Mouse (Mus musculus) cerebellum, adult 2 months (tissue): ENCODE results near the gene Spdye4a. TPM values are rescaled to one million over a fixed set of nuclear protein-coding genes. Genes with fewer than 3 reads are reported as not detected.

Experiments used
- DNase-seq, 2 experiments: peaks; one replicate each; pipeline ENCODE4 v3.0.0; 2021
- H3K27ac ChIP-seq: fragments of 200-500 bp; 2 replicates; pipeline ENCODE4 v1.5.1; 2012; ENCODE audit warnings: low read length, control low read depth, inconsistent platforms; ENCODE audit not compliant: insufficient read depth
- H3K27me3 ChIP-seq: fragments of 200-500 bp; 2 replicates; pipeline ENCODE4 v1.6.1; 2012; ENCODE audit warnings: inconsistent platforms, mild to moderate bottlenecking, low read length, moderate library complexity; ENCODE audit not compliant: control insufficient read depth, insufficient read depth
- H3K4me1 ChIP-seq: fragments of 200-500 bp; 2 replicates; pipeline ENCODE4 v1.6.1; 2011; ENCODE audit warnings: low read length; ENCODE audit not compliant: control insufficient read depth, insufficient read depth
- H3K4me3 ChIP-seq: fragments of 200-500 bp; replicated peaks from 2 replicates; pipeline ENCODE3; 2011; ENCODE audit warnings: mild to moderate bottlenecking, low read depth, low read length, control low read depth; ENCODE audit not compliant: insufficient read depth
- CTCF ChIP-seq: fragments of 200-500 bp; IDR thresholded peaks from 2 replicates; pipeline ENCODE4 v1.5.1; 2011; ENCODE audit warnings: low read depth, mild to moderate bottlenecking, control low read depth, low read length, moderate library complexity, borderline replicate concordance; ENCODE audit not compliant: insufficient read depth
- POLR2A ChIP-seq: fragments of 200-500 bp; IDR thresholded peaks from 2 replicates; pipeline ENCODE4 v1.6.1; 2011; ENCODE audit warnings: low read length, control low read depth, borderline replicate concordance; ENCODE audit not compliant: insufficient read depth
- WGBS: fragments of 180-500 bp; shearing (Covaris S2); methylation state at CpG from one replicate; pipeline ENCODE4 v1.1.7; 2018; 5-methylcytosine and 5-hydroxymethylcytosine counted together
- polyA plus RNA-seq: library from polyadenylated mRNA; depleted of rRNA; stranded (reverse); fragments of >200 nt; gene quantifications from 2 replicates; pipeline ENCODE4 v1.2.3, GENCODE M21; 2012

Gene Spdye4a
- polyA plus RNA-seq, 1 experiment, result not detected

DNA sequence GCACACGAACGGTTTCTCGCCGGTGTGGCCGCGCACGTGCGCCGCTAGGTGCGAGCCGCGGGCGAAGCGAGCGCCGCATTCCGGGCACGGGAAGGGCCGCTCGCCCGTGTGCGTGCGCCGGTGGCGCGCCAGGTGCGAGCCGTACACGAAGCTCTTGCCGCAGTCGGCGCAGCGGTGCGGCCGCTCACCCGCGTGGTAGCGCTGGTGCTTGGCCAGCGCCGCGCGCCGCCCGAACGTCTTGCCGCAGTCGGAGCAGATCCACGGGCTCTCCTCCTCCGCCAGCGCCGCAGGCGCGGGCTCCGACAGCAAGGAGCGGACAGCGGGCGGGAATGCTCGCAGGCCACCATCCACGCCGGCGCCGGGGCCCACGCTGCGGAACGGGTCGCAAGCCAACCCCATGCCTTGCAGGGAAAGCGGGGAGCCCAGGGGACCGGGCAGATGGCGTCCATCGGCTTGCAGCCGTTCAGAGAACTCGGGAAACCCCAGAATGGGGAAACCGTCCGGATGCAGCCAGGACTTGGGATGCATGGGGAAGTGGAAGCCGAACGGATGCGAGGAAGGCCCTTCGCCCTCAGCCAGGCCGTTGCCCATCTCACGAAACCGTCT, 27.3 kb upstream of the Spdye4a start:
- H3K4me3 ChIP-seq, result peak overlapping the region; percentile 79
- H3K4me1 ChIP-seq, result 0 out of 2 replicates have a peak, but pooled peaks cover 6% of the 10 kb centered on the region
- WGBS, result 7% methylated on average over 81 of the region's 81 CpGs
- peak overlapping the region; percentile 14; the same call in 1 of the 2 replicates for H3K27ac ChIP-seq
- peak; percentile 74 to 75 for DNase-seq
- H3K27me3 ChIP-seq, result no peaks in the 10 kb centered on the region
- 0 out of 2 replicates have a peak, but pooled peaks have one; percentile 14 for TF ChIP-seq POLR2A
- TF ChIP-seq CTCF, result no peak

DNA sequence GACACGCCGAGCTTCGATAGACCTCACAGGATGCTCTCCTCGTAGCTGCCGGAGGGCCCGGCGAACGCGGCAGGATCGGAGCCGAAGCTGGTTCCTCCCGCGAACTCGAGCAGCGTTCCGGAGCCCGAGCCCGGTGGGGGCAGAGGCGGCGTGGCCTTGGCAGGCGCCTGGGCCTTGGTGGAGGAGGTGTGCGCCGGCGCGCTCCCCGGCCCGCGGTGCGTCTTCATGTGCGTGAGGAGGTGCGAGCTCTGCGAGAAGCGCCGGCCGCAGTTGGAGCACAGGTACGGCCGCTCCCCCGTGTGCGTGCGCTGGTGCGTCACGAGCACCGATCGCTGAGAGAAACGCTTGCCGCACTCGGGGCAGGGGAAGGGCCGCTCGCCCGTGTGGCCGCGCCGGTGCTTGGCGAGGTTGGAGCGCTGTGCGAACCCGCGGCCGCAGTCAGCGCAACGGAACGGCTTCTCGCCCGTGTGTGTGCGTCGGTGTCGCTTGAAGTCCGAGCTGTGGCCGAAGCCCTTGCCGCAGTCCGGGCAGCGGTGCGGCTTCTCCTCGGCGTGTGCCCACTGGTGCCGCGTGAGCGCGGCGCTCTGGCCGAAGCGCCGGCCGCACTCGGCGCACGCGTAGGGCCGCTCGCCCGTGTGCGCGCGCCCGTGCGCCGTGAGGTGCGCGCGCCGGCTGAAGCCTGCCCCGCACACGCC, 26.6 kb upstream of the Spdye4a start:
- peak overlapping the region; percentile 87 for H3K27ac ChIP-seq
- TF ChIP-seq POLR2A (peak; percentile 54; the same call in 1 of the 2 replicates), CTCF (no peak)
- WGBS, result 7% methylated on average over 103 of the region's 103 CpGs
- DNase-seq, result peak; percentile 75
- no peaks in the 10 kb centered on the region for H3K27me3 ChIP-seq
- peak overlapping the region; percentile 79 for H3K4me3 ChIP-seq
- 0 out of 2 replicates have a peak, but pooled peaks cover 6% of the 10 kb centered on the region for H3K4me1 ChIP-seq

DNA sequence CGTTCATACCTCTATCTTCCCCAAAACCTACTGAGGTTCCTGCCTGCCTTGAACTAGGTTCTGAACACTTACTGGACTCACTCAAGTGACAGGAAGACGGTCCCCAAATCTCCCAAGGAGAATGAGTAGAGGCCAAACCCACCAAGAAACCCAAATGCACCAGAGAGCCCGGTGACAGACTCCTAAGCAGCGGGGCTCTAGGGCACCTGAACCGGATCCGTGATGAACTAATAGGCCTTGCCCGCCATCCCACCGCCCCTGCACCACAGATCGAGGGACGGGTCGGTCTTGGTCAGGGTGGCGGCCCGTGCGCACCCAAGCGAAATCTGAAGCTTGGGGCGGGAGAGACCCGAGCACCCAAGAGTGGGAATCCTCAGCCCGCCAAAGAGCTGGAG, 26.1 kb upstream of the Spdye4a start:
- Histone ChIP-seq H3K27me3 (no peaks in the 10 kb centered on the region), H3K27ac (peak overlapping the region; percentile 87), H3K4me3 (peak overlapping the region; percentile 79), H3K4me1 (0 out of 2 replicates have a peak, but pooled peaks cover 6% of the 10 kb centered on the region)
- TF ChIP-seq POLR2A, result no peak
- TF ChIP-seq CTCF, result no peak
- DNase-seq, result no peak
- 75% methylated on average over 18 of the region's 18 CpGs for WGBS

DNA sequence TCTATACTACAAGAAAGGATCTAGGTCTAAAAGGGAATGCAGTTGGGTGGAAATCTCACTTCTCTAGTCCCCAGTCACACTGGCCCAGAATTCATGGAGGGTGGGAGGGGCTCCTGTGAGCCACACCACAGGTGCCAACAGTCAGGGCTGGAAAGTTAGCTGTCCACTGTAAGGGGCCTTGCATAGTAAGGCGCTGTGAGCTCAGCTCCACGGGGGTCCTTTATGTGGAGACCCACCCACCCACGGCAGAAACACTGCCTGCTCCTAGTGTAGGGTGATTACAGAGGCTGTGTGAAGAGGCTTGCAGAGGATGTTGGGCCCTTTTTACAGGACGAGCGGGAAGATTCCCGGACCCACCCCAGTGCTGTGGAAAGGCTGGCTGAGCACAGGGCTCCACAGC, 25.3 kb upstream of the Spdye4a start:
- H3K4me3 ChIP-seq, result no peak overlapping the region
- no peaks in the 10 kb centered on the region for H3K27me3 ChIP-seq
- DNase-seq, result no peak
- H3K27ac ChIP-seq, result no peak overlapping the region
- 0 out of 2 replicates have a peak, but pooled peaks cover 8% of the 10 kb centered on the region for H3K4me1 ChIP-seq
- 72% methylated on average over 6 of the region's 6 CpGs for WGBS
- TF ChIP-seq CTCF (no peak), POLR2A (no peak)

DNA sequence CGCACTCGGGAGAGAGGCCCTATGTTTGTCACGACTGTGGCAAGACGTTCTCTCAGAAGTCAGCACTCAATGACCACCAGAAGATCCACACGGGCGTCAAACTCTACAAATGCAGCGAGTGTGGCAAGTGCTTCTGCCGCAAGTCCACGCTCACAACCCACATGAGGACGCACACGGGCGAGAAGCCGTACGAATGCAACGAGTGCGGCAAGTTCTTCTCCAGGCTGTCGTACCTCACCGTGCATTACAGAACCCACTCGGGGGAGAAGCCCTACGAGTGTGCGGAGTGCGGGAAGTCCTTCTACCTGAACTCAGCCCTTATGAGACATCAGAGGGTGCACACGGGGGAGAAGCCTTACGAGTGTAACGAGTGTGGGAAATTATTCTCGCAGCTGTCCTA, 18.2 kb upstream of the Spdye4a start:
- no peak for DNase-seq
- WGBS, result 96% methylated on average over 26 of the region's 26 CpGs
- no peak overlapping the region for H3K27ac ChIP-seq
- 0 out of 2 replicates have a peak, but pooled peaks cover 2% of the 10 kb centered on the region for H3K4me1 ChIP-seq
- H3K4me3 ChIP-seq, result no peak overlapping the region
- H3K27me3 ChIP-seq, result no peaks in the 10 kb centered on the region
- TF ChIP-seq POLR2A (no peak), CTCF (no peak)

DNA sequence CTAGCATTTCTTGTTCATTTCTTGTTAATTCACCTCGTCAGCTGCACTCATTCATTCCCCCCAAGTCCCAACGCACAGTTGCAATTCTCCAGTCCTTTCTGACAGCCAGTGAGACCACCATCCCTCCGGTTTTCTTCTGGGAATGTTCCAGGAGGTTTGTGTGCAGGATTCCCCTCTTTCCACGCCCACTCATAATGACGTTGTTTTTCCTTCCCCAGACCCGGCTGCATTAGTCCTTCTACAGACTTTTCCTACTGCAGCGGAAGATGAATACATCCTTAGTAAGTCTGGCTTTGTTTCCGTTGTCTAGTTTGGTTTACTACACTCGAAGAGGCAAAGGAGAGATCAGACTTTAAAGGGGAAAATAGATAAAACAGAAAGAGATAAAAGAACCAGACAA, 9.3 kb upstream of the Spdye4a start:
- DNase-seq, result no peak
- TF ChIP-seq POLR2A (no peak), CTCF (no peak)
- H3K27me3 ChIP-seq, result no peaks in the 10 kb centered on the region
- H3K27ac ChIP-seq, result no peak overlapping the region
- peak overlapping the region; percentile 60 for H3K4me3 ChIP-seq
- peaks cover 12% of the 10 kb centered on the region for H3K4me1 ChIP-seq
- WGBS, result 31% methylated on average over 9 of the region's 9 CpGs

DNA sequence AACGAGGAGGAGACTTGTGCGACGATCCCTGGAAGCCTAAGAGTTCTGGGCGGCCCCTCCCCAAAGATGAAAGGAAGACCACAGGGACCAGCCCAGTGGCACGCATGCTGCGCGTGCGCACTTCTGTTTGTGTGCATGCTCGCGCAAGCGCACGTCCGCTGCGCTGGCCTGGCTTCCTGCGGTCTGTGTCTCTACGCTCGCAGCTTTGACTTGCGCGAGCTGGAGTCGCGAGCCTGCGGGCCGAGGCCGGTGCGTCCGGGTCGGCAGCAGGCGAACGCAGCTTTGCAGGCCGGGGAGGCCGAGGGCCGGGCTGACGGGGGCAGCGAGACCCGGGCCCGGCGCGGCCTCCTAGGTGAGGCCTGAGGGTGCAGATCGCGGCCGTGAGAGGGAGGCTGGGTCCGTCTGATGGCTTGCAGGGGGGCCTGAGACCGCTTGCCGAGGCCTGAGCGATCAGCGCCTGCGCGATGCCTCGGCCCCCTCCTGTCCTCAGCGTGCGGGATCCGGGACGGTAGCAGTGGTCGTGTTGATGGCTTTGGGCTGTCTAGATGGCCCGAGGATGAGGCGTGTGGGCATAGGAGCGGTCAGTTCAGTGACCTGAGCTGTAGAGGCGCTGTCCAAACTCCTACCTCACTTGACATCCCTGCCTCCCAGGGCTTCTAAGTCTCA, 8.5 kb upstream of the Spdye4a start, which contains the start of gene Zfp12:
Gene Zfp12 (plus strand): TSS at position 136 of the 666 bp plus-strand sequence.
- TF ChIP-seq CTCF (peak; percentile 54; the same call in 1 of the 2 replicates), POLR2A (peak; percentile 82)
- Histone ChIP-seq H3K27me3 (no peaks in the 10 kb centered on the region), H3K27ac (peak within 1 kb of the TSS; percentile 66), H3K4me3 (peak within 1 kb of the TSS; percentile 60), H3K4me1 (peaks cover 12% of the 10 kb centered on the region)
- under 1% methylated on average over 58 of the region's 58 CpGs for WGBS
- peak; percentile 96 to 98 for DNase-seq
